Mouse (Mus musculus) kidney, embryonic 15.5 days (tissue): ENCODE results near the gene Gm21876. TPM values are rescaled to one million over a fixed set of nuclear protein-coding genes. Genes with fewer than 3 reads are reported as not detected.
"Not testable (repeated sequence)": the region's sequence is repeated elsewhere in the genome, so short reads cannot be mapped to it uniquely, and the experiment has no call there.

Experiments
- ATAC-seq: fragments of 200-750 bp; cut with Nextera tagmentation; replicated peaks from 2 replicates; pipeline ENCODE4 v1.8.0; 2017; ENCODE audit warnings: moderate TSS enrichment; ENCODE audit not compliant: low FRiP score
- H3K27ac ChIP-seq: fragments of 300-500 bp; sonication (generic); 2 replicates; pipeline ENCODE4 v1.5.1; 2015; ENCODE audit warnings: mild to moderate bottlenecking, inconsistent platforms
- H3K27me3 ChIP-seq: fragments of 300-500 bp; sonication (generic); 2 replicates; pipeline ENCODE4 v1.6.1; 2015; ENCODE audit warnings: inconsistent platforms
- H3K36me3 ChIP-seq: fragments of 300-500 bp; sonication (generic); 2 replicates; pipeline ENCODE4 v1.6.1; 2015; ENCODE audit warnings: inconsistent platforms
- H3K4me1 ChIP-seq: fragments of 300-500 bp; sonication (generic); 2 replicates; pipeline ENCODE4 v1.6.1; 2015; ENCODE audit warnings: inconsistent platforms
- H3K4me2 ChIP-seq: fragments of 300-500 bp; sonication (generic); 2 replicates; pipeline ENCODE4 v1.6.1; 2015; ENCODE audit warnings: moderate library complexity, mild to moderate bottlenecking, inconsistent platforms
- H3K4me3 ChIP-seq: fragments of 300-500 bp; sonication (generic); replicated peaks from 2 replicates; pipeline ENCODE4 v1.5.1; 2015; ENCODE audit warnings: mild to moderate bottlenecking, inconsistent platforms
- H3K9ac ChIP-seq: fragments of 300-500 bp; sonication (generic); 2 replicates; pipeline ENCODE4 v1.6.1; 2015; ENCODE audit warnings: mild to moderate bottlenecking, inconsistent platforms
- H3K9me3 ChIP-seq: fragments of 300-500 bp; sonication (generic); replicated peaks from 2 replicates; pipeline ENCODE4 v1.6.1; 2016; ENCODE audit warnings: inconsistent platforms
- WGBS: fragments of 180-500 bp; shearing (Covaris S2); methylation state at CpG from one replicate; pipeline ENCODE4 v1.1.7; 2015; ENCODE audit warnings: mixed read lengths; 5-methylcytosine and 5-hydroxymethylcytosine counted together
- polyA plus RNA-seq: library from polyadenylated mRNA; unstranded; fragments of >200 nt; fragmentation: Nextera tagmentation; extraction: Ambion mirVana; gene quantifications from 2 replicates; pipeline ENCODE4 v1.2.1, GENCODE M21; 2015

Gm21876 gene
- not detected in 2 replicates for polyA plus RNA-seq

DNA sequence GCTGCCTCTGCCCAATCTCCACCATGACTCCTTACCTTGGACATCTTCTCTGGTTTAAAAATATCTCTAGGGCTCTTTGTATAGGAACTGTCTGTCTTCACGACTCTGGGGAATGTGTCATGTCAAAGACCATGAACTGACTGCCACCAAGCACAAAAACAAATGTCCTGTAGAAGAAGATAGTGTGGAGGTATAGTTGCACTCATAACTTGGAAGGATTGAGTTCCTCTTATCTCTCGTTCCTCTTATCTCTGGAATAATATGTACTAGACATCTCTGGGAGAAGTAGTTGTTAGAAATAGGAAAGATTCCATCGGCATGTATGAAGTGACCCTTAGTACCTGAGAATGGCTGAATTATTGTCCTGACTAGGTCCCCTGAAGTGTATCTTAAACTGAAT, at the start of gene Gm21876:
Gene Gm21876 (minus strand): TSS at position 101 of the 400 bp plus-strand sequence.
- Histone ChIP-seq H3K36me3 (no peaks in the 10 kb centered on the region), H3K27me3 (no peaks in the 10 kb centered on the region), H3K27ac (no peak within 1 kb of the TSS), H3K4me1 (no peaks in the 10 kb centered on the region), H3K9ac (no peak within 1 kb of the TSS), H3K4me3 (no peak within 1 kb of the TSS), H3K9me3 (no peaks in the 10 kb centered on the region), H3K4me2 (no peak within 1 kb of the TSS)
- no peak for ATAC-seq
- 84% methylated on average over 3 of the region's 3 CpGs for WGBS

- ATAC-seq = no peak
- Histone ChIP-seq H3K36me3 (no peaks in the 10 kb centered on the region), H3K4me1 (no peaks in the 10 kb centered on the region), H3K9ac (no peak overlapping the region), H3K27ac (no peak overlapping the region), H3K9me3 (no peaks in the 10 kb centered on the region), H3K4me3 (no peak overlapping the region), H3K4me2 (no peak overlapping the region), H3K27me3 (no peaks in the 10 kb centered on the region)
- 62% methylated on average over 3 of the region's 3 CpGs for WGBS
Measured at GRCm38 (mm10) chrX:21220422-21220821, 45.0 kb upstream of the Gm21876 start.

- H3K9ac ChIP-seq, H3K4me3 ChIP-seq, H3K4me2 ChIP-seq, H3K4me1 ChIP-seq, H3K36me3 ChIP-seq, H3K27ac ChIP-seq, H3K9me3 ChIP-seq, ATAC-seq, H3K27me3 ChIP-seq: not testable (repeated sequence)
- WGBS = 90% methylated on average over 25 of the region's 25 CpGs
Measured at GRCm38 (mm10) chrX:21146675-21147074, 28.8 kb downstream of the Gm21876 start.

Other genes starting within 250 kb of the Gm21876 start
- gene Cfp, start 244.1 kb downstream of the Gm21876 start, polyA plus RNA-seq = 6.1 and 8.2 TPM in 2 replicates
- gene Elk1, start 225.0 kb downstream of the Gm21876 start, polyA plus RNA-seq = 14.2 and 16.2 TPM in 2 replicates
- gene Uxt, start 213.6 kb downstream of the Gm21876 start, polyA plus RNA-seq = 59.7 and 62.0 TPM in 2 replicates
- 4.9 and 6.3 TPM in 2 replicates for gene Zfp182, start 113.3 kb downstream of the Gm21876 start, polyA plus RNA-seq
- not detected in 2 replicates for gene Spaca5, start 107.2 kb downstream of the Gm21876 start, polyA plus RNA-seq
- gene Zfp300, start 86.1 kb downstream of the Gm21876 start, polyA plus RNA-seq = 1.2 and 1.9 TPM in 2 replicates
- not detected in 2 replicates for gene Ssxa1, start 59.8 kb downstream of the Gm21876 start, polyA plus RNA-seq